ENCODE assay signal across 1 mouse cellular context in the genomic region with DNA sequence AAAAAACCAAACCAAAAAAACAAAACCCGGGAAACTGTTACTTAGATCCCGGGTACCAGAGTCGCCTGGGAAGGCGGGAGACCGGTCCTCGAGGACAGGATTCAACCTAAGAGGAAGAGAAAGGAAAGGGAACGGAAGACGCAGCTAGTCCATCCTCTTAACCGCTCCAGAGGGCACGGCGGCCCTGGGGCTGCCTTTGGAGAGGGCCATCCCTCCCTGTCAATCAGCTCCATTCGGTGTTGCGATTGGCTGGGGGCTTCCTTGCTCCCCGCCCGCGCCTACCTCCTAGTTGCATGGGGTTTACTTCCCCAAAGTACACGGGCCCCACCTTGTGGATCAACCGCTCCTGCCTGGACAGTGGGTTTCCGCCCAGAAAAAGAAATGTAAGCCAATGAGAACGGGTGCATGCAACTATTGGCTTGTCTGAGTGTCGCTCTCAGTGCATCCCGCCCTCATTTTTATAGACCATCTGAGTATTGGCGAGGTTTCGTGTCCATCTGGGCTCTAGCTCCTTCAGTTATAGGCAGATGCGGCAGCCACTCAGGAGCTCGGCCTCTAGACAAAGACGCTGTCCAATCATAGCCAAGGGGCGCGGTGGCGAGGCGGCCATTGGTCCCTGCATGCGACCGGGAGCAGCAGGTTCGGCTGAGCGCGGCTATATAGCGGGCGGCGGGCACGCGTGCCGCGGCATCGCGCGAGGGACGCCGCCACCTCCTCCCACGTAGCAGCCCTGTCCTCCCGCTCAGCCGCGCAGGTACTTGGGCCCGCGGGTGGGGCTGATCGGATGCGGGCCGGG.
A peak's percentile ranks its signal among the peaks of the same experiment; 100 is the strongest.
TF ChIP-seq lines count a peak whose summit lies in the region.

A gene (plus strand): TSS at position 638 of the 796 bp plus-strand sequence.

TF ChIP-seq in CH12.LX, 34 proteins besides CTCF, POLR2A, EP300 and RAD21 (continued from another document):
- no peak for TF ChIP-seq ZKSCAN1 (IDR thresholded peaks at IDR 0.05; ENCODE audit: borderline replicate concordance, low read depth, low read length)
- no peak for TF ChIP-seq USF1 (IDR thresholded peaks at IDR 0.05; ENCODE audit: low read depth, low read length)
- peak; percentile 87; the same call in 1 of the 2 replicates for TF ChIP-seq POLR2AphosphoS2 (IDR thresholded peaks at IDR 0.05; ENCODE audit: low read depth, low read length)
- TF ChIP-seq MXI1 (IDR thresholded peaks at IDR 0.05; ENCODE audit: low read depth, low read length) = peak; percentile 95
- peak; percentile 81 for TF ChIP-seq HCFC1 (IDR thresholded peaks at IDR 0.05; ENCODE audit: low read depth, low read length)
- TF ChIP-seq ZMIZ1 (IDR thresholded peaks at IDR 0.05; ENCODE audit: low read depth, low read length) = peak; percentile 97
- TF ChIP-seq UBTF (IDR thresholded peaks at IDR 0.05; ENCODE audit: low read depth, low read length) = no peak; the same call in 1 of the 2 replicates
- no peak; the same call in none of the 2 replicates for TF ChIP-seq RCOR1 (conservative IDR thresholded peaks at IDR 0.05; ENCODE audit: low read depth, low read length)
- peak; percentile 89 for TF ChIP-seq ELF1 (IDR thresholded peaks at IDR 0.05; ENCODE audit: low read depth, low read length)
- peak; percentile 71 for TF ChIP-seq IRF4 (IDR thresholded peaks at IDR 0.05; ENCODE audit: low read depth, low read length)
- peak; percentile 63 for TF ChIP-seq NRF1 (IDR thresholded peaks at IDR 0.05; ENCODE audit: low read depth, low read length)
- TF ChIP-seq JUND (conservative IDR thresholded peaks at IDR 0.05; ENCODE audit: low read depth, low read length) = peak; percentile 13
- peak; percentile 30; the same call in 1 of the 2 replicates for TF ChIP-seq MEF2A (IDR thresholded peaks at IDR 0.05; ENCODE audit: borderline replicate concordance, low read depth, low read length)
- TF ChIP-seq E2F4 (IDR thresholded peaks at IDR 0.05; ENCODE audit: insufficient replicate concordance, low read depth, low read length) = peak; percentile 80; the same call in 1 of the 2 replicates
- TF ChIP-seq TBP (conservative IDR thresholded peaks at IDR 0.05; ENCODE audit: low read depth, low read length) = peak; percentile 96
- peak; percentile 91 for TF ChIP-seq MAX (IDR thresholded peaks at IDR 0.05; ENCODE audit: low read length)
- peak; percentile 98 for TF ChIP-seq NELFE (IDR thresholded peaks at IDR 0.05; ENCODE audit: low read depth, low read length)
- TF ChIP-seq CHD1 (IDR thresholded peaks at IDR 0.05; ENCODE audit: low read depth, low read length) = 0 out of 2 replicates have a peak, but pooled peaks have one; percentile 47
- TF ChIP-seq KAT2A (IDR thresholded peaks at IDR 0.05; ENCODE audit: insufficient replicate concordance, low read length) = peak; percentile 81; the same call in 1 of the 2 replicates
- no peak for TF ChIP-seq USF2 (conservative IDR thresholded peaks at IDR 0.05; ENCODE audit: low read depth, low read length)
- no peak for TF ChIP-seq ZC3H11A (IDR thresholded peaks at IDR 0.05; ENCODE audit: low read depth, low read length)
- no peak for TF ChIP-seq SMC3 (IDR thresholded peaks at IDR 0.05; ENCODE audit: low read depth, low read length)
